Mouse (Mus musculus) bone marrow, adult 2 months (tissue): ENCODE measurements around the gene Lrch3. TPM values are rescaled to one million over a fixed set of nuclear protein-coding genes. Genes with fewer than 3 reads are reported as not detected.
"Not testable (repeated sequence)": the region's sequence is repeated elsewhere in the genome, so short reads cannot be mapped to it uniquely, and the experiment has no call there.

Experiments used
- H3K27ac ChIP-seq: fragments of 200-500 bp; 2 replicates; pipeline ENCODE4 v1.5.1; 2012; ENCODE audit warnings: low read depth, mild to moderate bottlenecking, control low read depth, inconsistent platforms, low read length; ENCODE audit not compliant: control insufficient read depth, poor library complexity, insufficient read depth
- H3K4me1 ChIP-seq: fragments of 200-500 bp; 2 replicates; pipeline ENCODE4 v1.6.1; 2011; ENCODE audit warnings: low read length; ENCODE audit not compliant: control insufficient read depth, insufficient read depth
- H3K4me3 ChIP-seq: fragments of 200-500 bp; replicated peaks from 2 replicates; pipeline ENCODE3; 2011; ENCODE audit warnings: mild to moderate bottlenecking, low read depth, low read length, control low read depth; ENCODE audit not compliant: control insufficient read depth
- CTCF ChIP-seq: fragments of 200-500 bp; IDR thresholded peaks from 2 replicates; pipeline ENCODE4 v1.5.1; 2011; ENCODE audit warnings: low read length, control low read depth; ENCODE audit not compliant: control insufficient read depth, insufficient read depth
- POLR2A ChIP-seq: fragments of 200-500 bp; IDR thresholded peaks from 2 replicates; pipeline ENCODE4 v1.6.1; 2011; ENCODE audit warnings: low read depth, mild to moderate bottlenecking, control low read depth, low read length, borderline replicate concordance; ENCODE audit not compliant: control insufficient read depth
- WGBS: fragments of 180-500 bp; shearing (Covaris S2); methylation state at CpG from one replicate; pipeline ENCODE4 v1.1.7; 2018; 5-methylcytosine and 5-hydroxymethylcytosine counted together
- polyA plus RNA-seq: library from polyadenylated mRNA; stranded (reverse); fragments of >200 nt; gene quantifications from 2 replicates; pipeline ENCODE4 v1.2.4, GENCODE M21; 2011; ENCODE audit warnings: low replicate concordance; ENCODE audit not compliant: missing spikeins, insufficient read depth, insufficient read length

The Lrch3 gene
- polyA plus RNA-seq, 1 experiment, result 13.0 TPM

GRCm38 (mm10) chr16:32929918-32930317 lies 16.0 kb downstream of the Lrch3 start:
- TF ChIP-seq CTCF (no peak), POLR2A (no peak)
- Histone ChIP-seq H3K27ac (no peak overlapping the region), H3K4me3 (no peak overlapping the region), H3K4me1 (no peaks in the 10 kb centered on the region; the same call in 1 of the 2 replicates)
- WGBS, result 96% methylated on average over 2 of the region's 2 CpGs

DNA sequence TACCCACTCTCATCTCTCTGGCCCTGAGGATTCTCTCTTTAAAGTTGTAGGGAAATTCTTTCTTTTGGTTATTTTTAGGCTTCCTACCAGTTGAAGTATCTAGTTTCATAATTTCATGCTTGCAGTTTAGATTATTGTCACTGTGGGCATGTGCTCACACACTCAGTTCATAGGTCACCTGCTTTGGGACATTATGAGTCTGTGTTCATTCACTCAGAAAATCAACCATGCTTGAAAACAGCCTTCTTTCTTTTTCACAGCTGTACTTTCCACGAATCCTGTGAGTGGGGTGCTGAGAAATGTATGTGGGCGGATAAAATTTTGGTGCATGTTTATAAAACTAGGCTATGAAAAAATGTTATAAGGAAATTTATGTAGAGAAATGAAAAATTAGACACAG lies 20.6 kb downstream of the Lrch3 start:
- Histone ChIP-seq H3K4me3 (no peak overlapping the region), H3K27ac (no peak overlapping the region), H3K4me1 (no peaks in the 10 kb centered on the region; the same call in 1 of the 2 replicates)
- TF ChIP-seq CTCF (no peak), POLR2A (no peak)
- WGBS, result 66% methylated on average over 2 of the region's 2 CpGs

DNA sequence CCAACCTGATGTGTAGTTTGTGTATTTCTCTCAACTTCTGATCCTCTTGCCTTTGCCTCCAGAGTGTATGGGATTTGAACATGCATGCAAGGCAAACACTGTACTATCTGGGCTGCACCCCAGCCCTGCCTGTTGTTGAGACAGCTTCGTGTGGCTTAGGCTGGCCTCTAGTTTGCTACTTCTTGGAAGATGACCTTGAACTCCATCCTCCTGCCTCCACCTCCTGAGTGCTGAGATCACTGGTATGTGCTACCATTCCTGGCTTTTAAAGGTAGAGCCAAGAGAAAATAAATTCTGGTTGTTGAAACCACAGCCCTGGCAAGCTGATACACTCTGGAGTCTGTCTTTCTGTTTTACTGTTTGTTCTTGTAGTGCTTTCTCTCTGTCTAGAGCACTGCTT lies 21.2 kb downstream of the Lrch3 start:
- WGBS, result 85% methylated on average over 1 of the region's 1 CpGs
- Histone ChIP-seq H3K4me1 (no peaks in the 10 kb centered on the region; the same call in 1 of the 2 replicates), H3K27ac (no peak overlapping the region), H3K4me3 (no peak overlapping the region)
- TF ChIP-seq CTCF, result no peak
- TF ChIP-seq POLR2A, result no peak

DNA sequence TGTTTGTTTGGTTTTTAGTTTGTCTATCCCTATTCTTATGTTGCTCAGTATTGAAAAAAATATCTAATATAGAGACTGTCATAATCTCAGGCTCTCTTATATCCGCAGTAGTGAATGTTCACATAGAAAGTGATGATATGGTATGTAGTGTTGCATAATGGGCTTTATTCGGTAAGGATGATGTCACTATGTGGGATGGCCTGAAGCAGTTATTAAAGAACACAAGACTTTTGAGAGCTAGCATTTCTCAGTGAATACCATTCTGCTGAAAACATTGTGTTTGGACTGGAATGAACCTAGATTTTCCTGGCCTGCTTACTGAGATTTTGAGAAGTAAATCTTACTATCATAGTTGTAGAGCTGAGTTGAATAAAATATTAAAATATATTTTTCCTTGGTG lies 23.5 kb downstream of the Lrch3 start:
- TF ChIP-seq CTCF (no peak), POLR2A (no peak)
- H3K27ac ChIP-seq, result no peak overlapping the region
- WGBS, result 77% methylated on average over 2 of the region's 2 CpGs
- H3K4me1 ChIP-seq, result no peaks in the 10 kb centered on the region; the same call in 1 of the 2 replicates
- H3K4me3 ChIP-seq, result no peak overlapping the region

- H3K4me1 ChIP-seq, H3K4me3 ChIP-seq, H3K27ac ChIP-seq: not testable (repeated sequence)
- 78% methylated on average over 3 of the region's 3 CpGs for WGBS
These were observed 25.4 kb downstream of the Lrch3 start for GRCm38 (mm10) chr16:32939301-32939700.

DNA sequence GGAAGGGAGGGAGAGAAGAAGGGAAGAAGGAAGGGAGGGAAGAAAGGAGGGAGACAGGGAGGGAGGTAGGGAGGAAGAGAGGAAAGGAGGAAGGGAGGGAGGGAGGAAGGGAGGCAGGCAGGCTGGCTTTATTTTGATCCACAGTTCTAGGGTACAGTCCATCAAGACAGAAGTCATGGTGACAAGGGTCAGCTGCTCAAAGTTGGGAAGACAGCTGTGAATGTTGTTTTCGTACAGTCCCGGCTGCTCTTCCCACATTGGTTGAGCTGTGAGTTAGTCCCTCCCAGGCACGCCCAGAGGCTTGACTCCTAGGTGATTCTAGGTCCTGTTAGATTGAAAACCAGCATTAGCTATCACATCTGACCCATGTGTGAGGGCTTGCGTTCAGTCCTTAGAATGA lies 25.8 kb downstream of the Lrch3 start:
- H3K4me3 ChIP-seq, H3K4me1 ChIP-seq, H3K27ac ChIP-seq: not testable (repeated sequence)
- 87% methylated on average over 4 of the region's 4 CpGs for WGBS

DNA sequence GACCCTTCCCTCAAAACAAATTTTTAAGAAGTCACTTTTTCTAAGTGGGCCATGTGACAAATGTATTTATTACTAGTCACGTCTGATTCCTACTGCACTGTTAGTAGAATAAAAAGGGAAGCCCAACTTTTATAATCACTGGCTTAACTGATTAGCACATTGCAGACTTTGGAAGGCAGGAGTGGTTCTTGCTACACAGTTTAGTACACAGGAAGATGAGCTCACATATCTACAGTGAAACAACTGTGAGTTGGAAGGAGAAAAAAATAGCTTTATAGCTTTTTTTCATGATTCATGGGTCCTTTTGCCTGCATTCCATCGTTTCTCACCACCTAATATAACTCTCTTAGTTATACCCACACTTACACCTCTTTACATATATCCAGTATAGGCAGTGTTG lies 27.3 kb downstream of the Lrch3 start:
- not testable (repeated sequence) for H3K4me3 ChIP-seq, H3K4me1 ChIP-seq, H3K27ac ChIP-seq
- WGBS, result 54% methylated on average over 2 of the region's 2 CpGs

DNA sequence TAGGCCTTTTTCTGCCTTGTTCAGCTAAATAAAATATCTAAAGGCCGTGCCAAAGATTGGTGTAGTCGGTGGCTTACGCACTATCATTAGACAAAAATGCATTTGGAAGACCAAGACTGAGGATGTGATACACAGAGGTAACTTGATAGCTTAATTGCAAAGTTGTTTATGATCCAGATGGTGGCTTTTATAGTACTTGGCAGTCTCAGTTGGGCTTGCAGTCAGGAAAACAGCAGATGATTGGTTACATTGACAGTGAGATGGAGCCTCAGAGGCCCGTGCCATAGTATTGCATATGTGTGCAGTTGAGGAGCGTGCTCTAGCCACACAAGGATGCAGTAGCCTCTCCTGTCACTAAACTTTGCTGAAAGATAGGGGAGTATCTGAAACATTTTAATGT lies 28.8 kb downstream of the Lrch3 start:
- Histone ChIP-seq H3K27ac (no peak overlapping the region), H3K4me1 (peaks cover under 1% of the 10 kb centered on the region), H3K4me3 (no peak overlapping the region)
- WGBS, result 92% methylated on average over 5 of the region's 5 CpGs
- no peak for TF ChIP-seq CTCF
- no peak for TF ChIP-seq POLR2A

- no peak overlapping the region for H3K27ac ChIP-seq
These were observed 31.5 kb downstream of the Lrch3 start for GRCm38 (mm10) chr16:32945379-32945778.

More at GRCm38 (mm10) chr16:32945379-32945778, 31.5 kb downstream of the Lrch3 start:
- H3K4me1 ChIP-seq, result peaks cover 2% of the 10 kb centered on the region
- TF ChIP-seq CTCF, result no peak
- TF ChIP-seq POLR2A, result no peak
- H3K4me3 ChIP-seq, result no peak overlapping the region
- 86% methylated on average over 5 of the region's 5 CpGs for WGBS
